Mouse (Mus musculus) inflammation-experienced regulatory T-cells, adult 6 months (primary cell): ENCODE measurements around the gene Gss. TPM values are rescaled to one million over a fixed set of nuclear protein-coding genes. Genes with fewer than 3 reads are reported as not detected.

ENCODE experiments used
- ATAC-seq: one replicate; pipeline ENCODE4 v1.8.0; 2017
- polyA plus RNA-seq, 3 experiments: library from polyadenylated mRNA; unstranded; fragments of 100-300 nt; shearing (Covaris generic); gene quantifications; one replicate each; pipeline ENCODE4 v1.2.1; 2017

The Gss gene
- polyA plus RNA-seq: 10 to 100 TPM; 13.4 to 17.2 (median 15.1) TPM

GRCm38 (mm10) chr2:155592137-155592853 lies at the start of gene Gss:
Gene Gss, minus strand, starts transcription at chr2:155592810.
- ATAC-seq: peak; percentile 79

- ATAC-seq: no peak
Observed at GRCm38 (mm10) chr2:155641540-155642472, 49.2 kb upstream of the Gss start.

- ATAC-seq: no peak
Observed at GRCm38 (mm10) chr2:155640656-155641055, 48.0 kb upstream of the Gss start.

- no peak for ATAC-seq
Observed at GRCm38 (mm10) chr2:155637411-155637810, 44.8 kb upstream of the Gss start.

- no peak for ATAC-seq
Observed at GRCm38 (mm10) chr2:155636881-155637280, 44.3 kb upstream of the Gss start.

- no peak for ATAC-seq
Observed at GRCm38 (mm10) chr2:155635961-155636360, 43.4 kb upstream of the Gss start.

GRCm38 (mm10) chr2:155634562-155634961 lies 42.0 kb upstream of the Gss start:
- no peak for ATAC-seq

GRCm38 (mm10) chr2:155633731-155634130 lies 41.1 kb upstream of the Gss start:
- no peak for ATAC-seq

- ATAC-seq: no peak
Observed at GRCm38 (mm10) chr2:155633121-155633520, 40.5 kb upstream of the Gss start.

GRCm38 (mm10) chr2:155632138-155632936 lies 39.7 kb upstream of the Gss start:
- no peak for ATAC-seq

- ATAC-seq: no peak
Observed at GRCm38 (mm10) chr2:155630590-155631416, 38.2 kb upstream of the Gss start.

- ATAC-seq: no peak
Observed at GRCm38 (mm10) chr2:155630153-155630552, 37.5 kb upstream of the Gss start.

GRCm38 (mm10) chr2:155629231-155629661 lies 36.6 kb upstream of the Gss start:
- ATAC-seq: no peak

GRCm38 (mm10) chr2:155628519-155628918 lies 35.9 kb upstream of the Gss start:
- no peak for ATAC-seq

GRCm38 (mm10) chr2:155628112-155628511 lies 35.5 kb upstream of the Gss start:
- no peak for ATAC-seq

GRCm38 (mm10) chr2:155627030-155627738 lies 34.6 kb upstream of the Gss start:
- peak; percentile 55 for ATAC-seq

- ATAC-seq: no peak
Observed at GRCm38 (mm10) chr2:155626277-155626676, 33.7 kb upstream of the Gss start.

- ATAC-seq: peak; percentile 27
Observed at GRCm38 (mm10) chr2:155624730-155625129, 32.1 kb upstream of the Gss start.

GRCm38 (mm10) chr2:155623996-155624395 lies 31.4 kb upstream of the Gss start:
- ATAC-seq: no peak

GRCm38 (mm10) chr2:155622606-155623005 lies 30.0 kb upstream of the Gss start:
- ATAC-seq: no peak

GRCm38 (mm10) chr2:155619817-155620216 lies 27.2 kb upstream of the Gss start:
- ATAC-seq: peak; percentile 48
